Mouse (Mus musculus): ENCODE results near the gene Dnajb4.
A peak's percentile ranks its signal among the peaks of the same experiment; 100 is the strongest.
"Not testable (repeated sequence)": the region's sequence is repeated elsewhere in the genome, so short reads cannot be mapped to it uniquely, and the experiment has no call there.

The Dnajb4 gene

DNA sequence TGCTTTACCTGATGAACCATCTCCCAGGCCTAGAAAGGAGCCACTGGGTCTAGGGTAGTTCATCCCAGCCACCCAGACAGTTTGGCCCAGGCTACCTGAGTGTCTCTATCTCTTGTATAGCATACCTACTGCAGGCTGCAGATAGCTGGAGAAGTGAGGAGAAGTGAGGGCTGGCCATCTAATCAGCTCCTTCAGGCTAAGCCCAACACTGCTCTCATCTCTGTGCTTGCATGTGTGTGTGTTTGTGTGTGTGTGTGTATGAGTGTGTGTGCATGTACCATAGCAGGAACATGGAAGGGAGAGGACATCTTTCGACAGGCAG is 57.7 kb downstream of the Dnajb4 start:
- no peak for ATAC-seq (ENCODE audit: insufficient number of reproducible peaks, low FRiP score, low TSS enrichment)

DNA sequence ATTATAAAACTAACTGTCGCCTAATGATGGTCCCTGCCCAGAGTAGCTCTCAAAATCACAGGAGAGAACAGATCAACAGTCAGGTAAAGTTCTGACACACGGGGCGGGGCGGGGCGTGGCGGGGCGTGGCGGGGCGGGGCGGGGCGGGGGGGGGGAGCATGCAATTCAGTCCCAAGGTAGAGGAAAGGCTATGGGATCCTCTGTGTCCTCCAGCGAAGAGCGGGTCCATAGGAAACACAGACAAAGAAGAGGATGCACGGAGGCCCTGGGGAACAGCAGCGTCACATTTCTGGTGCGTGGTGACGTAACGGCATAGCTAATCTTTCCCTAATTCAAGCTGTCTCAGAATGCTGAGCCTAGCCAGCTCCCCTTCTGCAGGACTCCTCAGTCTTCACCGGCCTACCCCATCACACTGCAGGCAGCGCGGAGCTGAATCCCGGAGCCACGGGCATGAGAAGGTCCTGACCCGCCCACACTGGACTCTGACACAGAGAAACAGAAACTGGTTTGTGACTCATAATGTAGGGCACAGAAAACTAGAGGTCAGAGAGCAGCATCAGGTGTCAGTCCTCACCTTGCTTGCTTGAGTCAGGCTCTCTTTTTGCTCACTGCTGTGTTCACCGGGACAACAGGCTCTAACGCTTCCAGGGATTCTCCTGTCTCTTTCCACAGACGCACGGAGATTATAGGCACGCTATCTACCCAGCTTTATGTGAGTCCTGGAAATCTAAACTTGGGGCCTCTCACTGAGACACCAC is 58.2 kb downstream of the Dnajb4 start:
- no peak for ATAC-seq (ENCODE audit: insufficient number of reproducible peaks, low FRiP score, low TSS enrichment)

- no peak for ATAC-seq (ENCODE audit: insufficient number of reproducible peaks, low FRiP score, low TSS enrichment)
Measured at GRCm38 (mm10) chr3:152149863-152150262, 60.2 kb downstream of the Dnajb4 start.

DNA sequence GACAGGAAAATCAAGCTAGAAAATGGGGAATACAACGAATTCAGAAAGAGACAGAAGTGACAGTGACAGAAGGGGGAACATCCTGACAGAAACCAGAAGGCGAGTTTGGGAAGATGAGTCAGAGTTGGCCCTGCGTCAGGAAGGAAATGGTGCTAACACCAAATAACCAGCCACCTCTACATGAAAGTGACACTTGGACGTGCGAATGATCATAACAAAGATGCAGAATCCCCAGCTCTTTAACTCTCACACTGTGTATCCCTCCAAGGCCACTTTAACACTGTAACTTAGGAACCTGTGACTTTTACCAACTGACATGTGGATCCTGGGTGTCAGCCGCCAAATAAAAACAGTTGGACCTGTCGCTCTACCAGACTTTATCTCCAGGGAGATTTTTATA is 60.7 kb downstream of the Dnajb4 start:
- no peak for ATAC-seq (ENCODE audit: insufficient number of reproducible peaks, low FRiP score, low TSS enrichment)

DNA sequence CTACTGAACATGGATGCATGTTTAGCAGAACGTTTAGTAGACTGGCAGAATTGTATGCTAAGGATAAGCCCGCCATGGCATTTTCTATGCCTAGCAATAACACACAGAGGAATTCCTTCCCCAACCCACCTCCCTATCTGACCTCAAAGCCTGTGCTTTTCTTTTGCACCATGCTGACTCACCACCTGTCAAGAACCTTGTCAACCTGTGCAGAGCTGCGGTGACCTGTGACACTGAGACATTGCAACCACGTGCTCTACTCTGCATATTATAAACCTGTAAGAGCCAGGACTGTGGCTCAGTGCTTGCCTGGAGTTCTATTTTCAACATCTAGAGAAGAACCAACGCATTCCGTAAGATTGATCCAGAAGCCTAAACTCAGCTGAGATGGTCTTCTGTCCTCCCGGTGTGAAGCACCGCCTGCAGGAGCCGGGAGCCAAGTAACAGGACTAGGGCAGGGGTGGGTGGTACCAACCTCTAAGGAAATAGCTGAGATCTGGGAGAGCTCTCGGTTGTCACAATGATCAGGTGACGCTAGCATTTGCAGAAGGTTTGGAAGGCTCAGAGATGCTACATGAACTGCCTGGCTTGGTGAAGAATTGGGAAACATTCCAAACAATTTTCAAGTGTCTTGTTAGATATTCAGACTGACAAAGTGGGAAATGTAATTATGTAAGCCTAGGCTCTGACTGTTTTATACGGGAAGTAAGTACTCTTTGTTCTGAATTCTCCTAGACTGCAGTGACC is 62.8 kb downstream of the Dnajb4 start:
- ATAC-seq (ENCODE audit: insufficient number of reproducible peaks, low FRiP score, low TSS enrichment): peak; percentile 73

GRCm38 (mm10) chr3:152145186-152145585 is 64.9 kb downstream of the Dnajb4 start:
- ATAC-seq (ENCODE audit: insufficient number of reproducible peaks, low FRiP score, low TSS enrichment): peak; percentile 88

DNA sequence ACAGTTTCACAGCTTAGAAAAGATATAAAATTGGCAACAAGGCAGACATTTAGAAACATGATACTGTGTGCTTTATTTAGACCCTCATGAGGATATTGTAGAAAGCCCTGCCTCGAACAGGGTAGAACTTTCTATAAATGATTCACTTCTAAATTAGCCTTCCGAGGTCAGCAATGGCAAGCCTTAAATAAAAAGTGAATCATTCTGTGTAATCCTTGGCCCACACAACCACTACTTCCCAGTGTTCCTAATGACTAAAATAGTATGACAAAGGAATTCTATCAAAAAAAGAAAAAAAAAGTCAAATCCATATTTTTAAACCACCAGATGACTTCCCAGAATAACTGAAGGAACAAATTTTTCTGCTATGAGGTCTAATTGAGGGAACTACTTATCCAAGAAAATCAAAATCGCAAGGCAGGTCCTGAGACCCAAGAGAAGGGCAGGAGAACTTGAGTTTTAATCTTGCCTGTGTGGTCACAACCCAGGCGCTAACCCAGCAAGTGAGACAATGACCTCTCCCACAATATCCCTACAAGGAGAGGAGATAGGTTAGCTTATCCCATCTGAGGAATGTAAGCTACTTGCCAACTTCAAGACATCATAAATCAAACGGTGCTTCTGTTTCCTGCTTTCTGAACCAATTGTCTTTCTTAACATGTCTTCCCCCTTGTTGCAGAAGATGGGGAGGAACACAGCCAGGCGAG is 67.0 kb downstream of the Dnajb4 start:
- no peak for ATAC-seq (ENCODE audit: insufficient number of reproducible peaks, low FRiP score, low TSS enrichment)

DNA sequence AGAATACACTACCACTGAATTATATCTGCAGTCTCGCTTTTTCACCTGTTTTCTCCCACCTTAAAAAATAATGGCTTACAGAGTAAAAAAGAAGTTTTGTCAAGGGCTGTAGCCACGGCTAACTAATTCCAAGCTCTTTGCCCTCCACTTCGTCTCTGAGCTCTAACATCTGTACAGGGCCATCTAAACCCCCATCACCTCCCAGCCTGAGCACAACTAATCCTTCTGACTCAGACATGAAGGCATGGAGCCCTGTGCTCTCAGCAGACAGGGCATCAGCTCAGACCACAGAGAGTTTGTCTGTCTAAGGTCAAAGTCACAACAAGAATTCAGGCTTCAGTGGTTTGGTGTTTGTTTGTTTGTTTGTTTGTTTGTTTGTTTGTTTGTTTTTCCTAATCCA is 68.0 kb downstream of the Dnajb4 start:
- ATAC-seq (ENCODE audit: insufficient number of reproducible peaks, low FRiP score, low TSS enrichment): no peak

- ATAC-seq (ENCODE audit: insufficient number of reproducible peaks, low FRiP score, low TSS enrichment): not testable (repeated sequence)
Measured at GRCm38 (mm10) chr3:152139308-152139707, 70.8 kb downstream of the Dnajb4 start.

- not testable (repeated sequence) for ATAC-seq (ENCODE audit: insufficient number of reproducible peaks, low FRiP score, low TSS enrichment)
Measured at GRCm38 (mm10) chr3:152136106-152136505, 74.0 kb downstream of the Dnajb4 start.

- ATAC-seq (ENCODE audit: insufficient number of reproducible peaks, low FRiP score, low TSS enrichment): no peak
Measured at GRCm38 (mm10) chr3:152133621-152134020, 76.5 kb downstream of the Dnajb4 start.

DNA sequence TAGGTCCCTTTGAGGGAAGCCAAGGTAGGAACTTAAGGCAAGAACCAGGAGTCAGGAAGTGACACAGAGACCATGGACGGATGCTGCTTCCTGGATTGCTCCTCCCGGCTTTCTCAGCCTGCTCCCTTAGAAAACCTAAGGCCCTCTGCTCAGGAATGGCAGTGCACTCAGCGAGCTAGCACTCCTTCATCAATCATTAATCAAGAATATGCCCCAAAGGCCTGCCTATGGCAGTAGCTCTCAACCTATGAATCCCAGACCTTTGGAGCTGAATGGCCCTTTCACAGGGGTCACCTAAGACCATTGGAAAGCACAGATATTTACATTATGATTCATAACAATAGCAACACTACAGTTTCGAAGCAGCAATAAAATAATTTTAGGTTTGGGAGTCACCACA is 79.1 kb downstream of the Dnajb4 start:
- no peak for ATAC-seq (ENCODE audit: insufficient number of reproducible peaks, low FRiP score, low TSS enrichment)

DNA sequence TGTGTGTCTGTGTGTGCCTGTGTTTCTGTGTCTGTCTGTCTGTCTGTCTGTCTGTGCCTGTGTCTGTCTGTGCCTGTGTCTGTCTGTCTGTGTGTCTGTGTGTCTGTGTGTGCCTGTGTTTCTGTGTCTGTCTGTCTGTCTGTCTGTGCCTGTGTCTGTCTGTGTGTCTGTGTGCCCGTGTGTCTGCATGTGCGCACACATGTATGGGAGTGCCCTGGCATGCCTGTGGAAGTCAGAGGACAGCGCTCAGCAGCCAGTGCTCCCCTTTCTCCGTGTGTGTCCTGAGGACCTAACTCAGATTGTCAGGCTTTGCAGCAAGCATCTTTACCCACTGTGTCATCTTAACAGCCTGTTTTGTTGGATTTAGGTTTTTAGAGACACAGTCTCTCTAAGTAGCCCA is 80.7 kb downstream of the Dnajb4 start:
- not testable (repeated sequence) for ATAC-seq (ENCODE audit: insufficient number of reproducible peaks, low FRiP score, low TSS enrichment)

GRCm38 (mm10) chr3:152128631-152129030 is 81.5 kb downstream of the Dnajb4 start:
- ATAC-seq (ENCODE audit: insufficient number of reproducible peaks, low FRiP score, low TSS enrichment): no peak
